Mouse (Mus musculus) CH12.LX (cell line): ENCODE data around the gene Rps6ka5. TPM values are rescaled to one million over a fixed set of nuclear protein-coding genes. Genes with fewer than 3 reads are reported as not detected.

ENCODE experiments used
- DNase-seq: peaks from one replicate; pipeline ENCODE4 v3.0.0-alpha.2; 2013; ENCODE audit errors: extremely low read depth
- H3K27ac ChIP-seq: 2 replicates; pipeline ENCODE4 v1.5.1; 2012; ENCODE audit warnings: low read depth, mild to moderate bottlenecking, control low read depth, moderate library complexity; ENCODE audit not compliant: insufficient read depth
- H3K27me3 ChIP-seq: replicated peaks from 2 replicates; pipeline ENCODE3; 2012; ENCODE audit warnings: inconsistent platforms
- H3K36me3 ChIP-seq, 2 experiments: replicated peaks in 1 of 2; 2 replicates each; pipeline versions ENCODE3 to v1.6.1; 2012; ENCODE audit warnings: inconsistent platforms in 1 of 2, low read length in 1 of 2, mild to moderate bottlenecking in 1 of 2, mixed read lengths in 1 of 2, moderate library complexity in 1 of 2; ENCODE audit not compliant: control insufficient read depth in 1 of 2, insufficient read depth in 1 of 2
- H3K4me1 ChIP-seq, 2 experiments: 2 replicates each; pipeline ENCODE4 v1.6.1; 2012; ENCODE audit warnings: inconsistent platforms in 1 of 2, moderate library complexity in 1 of 2; ENCODE audit not compliant: insufficient read depth in 2 of 2, control insufficient read depth in 1 of 2
- H3K4me2 ChIP-seq: 2 replicates; pipeline ENCODE4 v1.6.1; 2012; ENCODE audit warnings: low read depth, mild to moderate bottlenecking, control low read depth; ENCODE audit not compliant: poor library complexity, insufficient read depth, severe bottlenecking
- H3K4me3 ChIP-seq, 3 experiments: fragments of 150-350 bp in 1 of 3; sonication (generic) in 1 of 3; replicated peaks in 1 of 3; 2 replicates each; pipeline versions ENCODE3 to v1.5.1; 2011 to 2012; ENCODE audit warnings: low read depth in 2 of 3, low read length in 2 of 3, mild to moderate bottlenecking in 2 of 3, moderate library complexity in 2 of 3, control low read depth in 1 of 3, improper control_type of control experiment in 1 of 3, inconsistent platforms in 1 of 3, mixed read lengths in 1 of 3; ENCODE audit not compliant: poor library complexity in 1 of 3
- H3K79me2 ChIP-seq: replicated peaks from 2 replicates; pipeline ENCODE4 v1.6.1; 2012; ENCODE audit warnings: mild to moderate bottlenecking, moderate library complexity; ENCODE audit not compliant: control insufficient read depth, poor library complexity, insufficient read depth, severe bottlenecking; ENCODE audit errors: extremely low read depth
- H3K9ac ChIP-seq: 2 replicates; pipeline ENCODE4 v1.6.1; 2012; ENCODE audit warnings: low read depth, mild to moderate bottlenecking, control low read depth, moderate library complexity; ENCODE audit not compliant: insufficient read depth
- H3K9me3 ChIP-seq: replicated peaks from 2 replicates; pipeline ENCODE3; 2012; ENCODE audit warnings: low read length, inconsistent platforms, mixed read lengths
- BHLHE40 ChIP-seq: IDR thresholded peaks from 2 replicates; pipeline ENCODE4 v1.6.1; 2011; ENCODE audit warnings: mild to moderate bottlenecking, low read depth, low read length, improper control_type of control experiment
- CHD1 ChIP-seq: IDR thresholded peaks from 2 replicates; pipeline ENCODE4 v1.6.1; 2012; ENCODE audit warnings: low read depth, low read length, improper control_type of control experiment, inconsistent platforms
- CTCF ChIP-seq, 2 experiments: IDR thresholded peaks in 1 of 2; conservative IDR thresholded peaks in 1 of 2; 2 replicates each; pipeline ENCODE4 v1.5.1; 2011 to 2012; ENCODE audit warnings: low read depth in 2 of 2, low read length in 2 of 2, improper control_type of control experiment in 1 of 2, inconsistent platforms in 1 of 2, mild to moderate bottlenecking in 1 of 2, moderate library complexity in 1 of 2
- E2F4 ChIP-seq: IDR thresholded peaks from 2 replicates; pipeline ENCODE4 v1.6.1; 2011; ENCODE audit warnings: low read depth, low read length, improper control_type of control experiment; ENCODE audit not compliant: insufficient replicate concordance
- ELF1 ChIP-seq: IDR thresholded peaks from 2 replicates; pipeline ENCODE4 v1.6.1; 2014; ENCODE audit warnings: low read depth, mild to moderate bottlenecking, inconsistent platforms, low read length, improper control_type of control experiment
- ETS1 ChIP-seq: conservative IDR thresholded peaks from 2 replicates; pipeline ENCODE4 v1.6.1; 2012; ENCODE audit warnings: low read depth, mild to moderate bottlenecking, inconsistent platforms, low read length, improper control_type of control experiment, moderate library complexity
- GABPA ChIP-seq: IDR thresholded peaks from 2 replicates; pipeline ENCODE4 v1.6.1; 2012; ENCODE audit warnings: low read depth, low read length, improper control_type of control experiment, inconsistent platforms; ENCODE audit not compliant: insufficient replicate concordance
- HCFC1 ChIP-seq: IDR thresholded peaks from 2 replicates; pipeline ENCODE4 v1.6.1; 2012; ENCODE audit warnings: low read depth, mild to moderate bottlenecking, inconsistent platforms, low read length, improper control_type of control experiment
- IRF4 ChIP-seq: IDR thresholded peaks from 2 replicates; pipeline ENCODE4 v1.6.1; 2014; ENCODE audit warnings: low read depth, mild to moderate bottlenecking, inconsistent platforms, low read length, improper control_type of control experiment
- KAT2A ChIP-seq: IDR thresholded peaks from 2 replicates; pipeline ENCODE4 v1.6.1; 2012; ENCODE audit warnings: low read length, improper control_type of control experiment, inconsistent platforms; ENCODE audit not compliant: insufficient replicate concordance
- MAFK ChIP-seq: IDR thresholded peaks from 2 replicates; pipeline ENCODE4 v1.6.1; 2011; ENCODE audit warnings: low read length, improper control_type of control experiment; ENCODE audit not compliant: insufficient replicate concordance
- MAX ChIP-seq: IDR thresholded peaks from 2 replicates; pipeline ENCODE4 v1.6.1; 2011; ENCODE audit warnings: low read length, improper control_type of control experiment
- MAZ ChIP-seq: IDR thresholded peaks from 2 replicates; pipeline ENCODE4 v1.6.1; 2012; ENCODE audit warnings: low read depth, mild to moderate bottlenecking, inconsistent platforms, low read length, improper control_type of control experiment, moderate library complexity
- MEF2A ChIP-seq: IDR thresholded peaks from 2 replicates; pipeline ENCODE4 v1.6.1; 2014; ENCODE audit warnings: low read depth, mild to moderate bottlenecking, inconsistent platforms, low read length, improper control_type of control experiment, borderline replicate concordance
- MXI1 ChIP-seq: IDR thresholded peaks from 2 replicates; pipeline ENCODE4 v1.6.1; 2011; ENCODE audit warnings: mild to moderate bottlenecking, low read depth, low read length, improper control_type of control experiment
- PAX5 ChIP-seq: IDR thresholded peaks from 2 replicates; pipeline ENCODE4 v1.6.1; 2012; ENCODE audit warnings: low read length, inconsistent platforms, mixed read lengths
- POLR2A ChIP-seq: IDR thresholded peaks from 2 replicates; pipeline ENCODE4 v1.6.1; 2011; ENCODE audit warnings: low read depth, mild to moderate bottlenecking, improper control_type of control experiment, low read length
- RAD21 ChIP-seq: IDR thresholded peaks from 2 replicates; pipeline ENCODE4 v1.6.1; 2011; ENCODE audit warnings: low read depth, mild to moderate bottlenecking, low read length, improper control_type of control experiment, moderate library complexity
- TBP ChIP-seq: conservative IDR thresholded peaks from 2 replicates; pipeline ENCODE4 v1.6.1; 2011; ENCODE audit warnings: low read depth, low read length, improper control_type of control experiment
- TCF12 ChIP-seq: IDR thresholded peaks from 2 replicates; pipeline ENCODE4 v1.6.1; 2014; ENCODE audit warnings: low read depth, mild to moderate bottlenecking, inconsistent platforms, low read length, improper control_type of control experiment
- ZNF384 ChIP-seq: IDR thresholded peaks from 2 replicates; pipeline ENCODE4 v1.6.1; 2012; ENCODE audit warnings: low read depth, low read length, improper control_type of control experiment, inconsistent platforms
- dilution Hi-C: fragments of 300-500 bp; cut with MboI; formaldehyde crosslinking; loops from 2 replicates; pipeline ENCODE4 v1.14.3; 2020; ENCODE audit warnings: low sequenced_read_pairs; ENCODE audit not compliant: extremely low pct_unique_long_range_greater_than_20kb, extremely low pct_ligation_motif_present
- in situ Hi-C: fragments of 300-500 bp; cut with MboI; formaldehyde crosslinking; loops from 3 replicates; pipeline ENCODE4 v1.14.3; 2019; ENCODE audit warnings: low sequenced_read_pairs, low pct_ligation_motif_present, low pct_unique_long_range_greater_than_20kb, mixed read lengths
- polyA plus RNA-seq: library from polyadenylated mRNA; unstranded; fragments of >175 nt; gene quantifications from 2 replicates; pipeline ENCODE4 v1.2.1, GENCODE M21; 2012; ENCODE audit warnings: low read depth; ENCODE audit not compliant: insufficient read length
- total RNA-seq, 2 experiments: library from RNA; depleted of rRNA; stranded (reverse); fragments of 300-350 nt in 1 of 2; fragments of >200 nt in 1 of 2; gene quantifications; 2 replicates each; pipeline ENCODE4 v1.2.3; 2012 to 2014

Rps6ka5 gene
- total and polyA plus RNA-seq, 3 experiments = 2.9 to 6.2 (median 4.8) TPM

DNA sequence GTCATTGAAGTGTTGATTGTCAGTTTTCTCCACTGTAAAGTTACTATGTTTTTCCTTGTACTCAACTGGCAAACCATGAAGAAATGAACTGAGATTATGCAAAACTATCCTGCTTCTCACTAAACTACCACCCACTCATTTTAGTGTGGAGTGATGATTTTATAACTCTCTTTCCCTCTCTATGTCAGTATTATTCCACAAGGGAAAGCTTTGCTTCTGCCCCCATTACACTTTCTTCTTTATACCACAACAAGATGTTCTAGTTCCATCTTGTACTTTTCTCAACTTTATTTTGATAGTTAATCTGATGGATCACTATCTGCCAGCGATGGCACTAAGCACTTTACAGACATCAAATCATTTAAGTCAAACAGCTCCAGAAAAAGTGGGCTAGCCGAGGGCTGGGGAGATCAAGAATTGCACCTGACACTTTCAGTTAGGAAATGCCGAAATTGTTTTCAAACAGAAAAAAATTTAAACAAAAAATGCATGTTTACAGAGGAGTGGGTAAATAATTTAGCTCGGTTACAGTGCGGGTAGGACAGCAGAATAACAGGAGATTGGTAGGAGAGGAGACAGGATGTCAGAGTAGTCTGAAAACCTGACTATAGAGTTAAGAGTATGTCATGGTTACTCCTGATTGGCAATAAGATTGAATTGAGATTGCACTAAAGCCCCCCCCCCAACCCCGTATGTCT lies 91.0 kb downstream of the Rps6ka5 start:
- Histone ChIP-seq H3K4me1 (peaks cover 0 to 23% of the 10 kb centered on the region in 2 experiments; a peak in 2 of 4 replicates), H3K36me3 (no peaks in the 10 kb centered on the region), H3K4me3 (no peak overlapping the region), H3K9me3 (no peaks in the 10 kb centered on the region), H3K4me2 (no peak overlapping the region), H3K79me2 (no peaks in the 10 kb centered on the region), H3K27ac (no peak overlapping the region), H3K9ac (no peak overlapping the region), H3K27me3 (no peaks in the 10 kb centered on the region)
- dilution Hi-C loops (no loop called here), in situ Hi-C loops (no loop called here)
- DNase-seq = no peak
- TF ChIP-seq TCF12 = no peak
- TF ChIP-seq GABPA = no peak
- TF ChIP-seq E2F4 = no peak

- dilution Hi-C loops (no loop called here), in situ Hi-C loops (no loop called here)
- TF ChIP-seq MXI1 (no peak), HCFC1 (no peak), PAX5 (no peak), TBP (no peak), RAD21 (no peak), E2F4 (no peak), ETS1 (no peak), IRF4 (no peak), MEF2A (no peak), CTCF (conservative IDR thresholded peaks at IDR 0.05 in 1 of 2, IDR thresholded peaks at IDR 0.05 in 1 of 2; ENCODE audit: low read depth in 2 of 2, low read length in 2 of 2) (no peak), BHLHE40 (no peak), KAT2A (no peak), ELF1 (no peak), MAX (no peak), MAZ (no peak), ZNF384 (no peak), POLR2A (no peak), MAFK (no peak), CHD1 (no peak)
- Histone ChIP-seq H3K79me2 (no peaks in the 10 kb centered on the region), H3K9ac (no peak overlapping the region), H3K4me1 (peaks cover 0 to 16% of the 10 kb centered on the region in 2 experiments; a peak in 2 of 4 replicates), H3K27ac (no peak overlapping the region), H3K9me3 (no peaks in the 10 kb centered on the region), H3K4me3 (no peak overlapping the region), H3K27me3 (no peaks in the 10 kb centered on the region), H3K36me3 (no peaks in the 10 kb centered on the region), H3K4me2 (no peak overlapping the region)
- DNase-seq = no peak
Observed at GRCm38 (mm10) chr12:100633231-100633630, 93.6 kb downstream of the Rps6ka5 start.
